Mouse (Mus musculus) common myeloid progenitor, adult 5-6 weeks (primary cell): ENCODE data around the gene Nlrp10. TPM values are rescaled to one million over a fixed set of nuclear protein-coding genes. Genes with fewer than 3 reads are reported as not detected.

Experiments used
- ATAC-seq: replicated peaks from 2 replicates; pipeline ENCODE4 v1.8.0; 2016; ENCODE audit warnings: low read depth, mild to moderate bottlenecking, moderate TSS enrichment, inconsistent platforms; ENCODE audit not compliant: poor library complexity, severe bottlenecking
- total RNA-seq: library from RNA; stranded (forward); fragments of 200-1000, 187-1606 nt; gene quantifications from 2 replicates; pipeline ENCODE4 v1.2.3, GENCODE M21; 2017

Gene Nlrp10
- total RNA-seq, 1 experiment from 2014 or later, result 2.6 TPM

DNA sequence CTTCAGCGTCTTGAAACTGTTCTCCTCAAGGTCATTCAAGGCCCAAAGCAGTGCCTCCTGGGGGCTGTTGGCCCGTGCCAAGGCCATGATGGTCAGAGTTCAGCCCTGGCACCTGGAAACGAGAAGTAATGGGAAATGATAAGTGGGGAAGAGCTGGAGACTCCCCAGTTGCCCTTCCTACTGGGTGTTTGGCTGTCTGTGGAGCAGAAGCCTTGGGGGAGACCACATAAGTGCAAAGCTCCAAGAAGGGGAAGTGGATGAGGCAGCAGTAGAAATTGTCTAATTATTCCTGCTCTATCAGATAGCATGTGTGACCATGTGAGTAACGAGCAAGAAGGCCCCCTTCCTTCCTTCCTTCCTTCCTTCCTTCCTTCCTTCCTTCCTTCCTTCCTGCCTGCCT is 2.9 kb downstream of the Nlrp10 start:
- ATAC-seq, result peak; percentile 80

- ATAC-seq, result no peak
Observed at GRCm38 (mm10) chr7:108903969-108904368, 26.0 kb downstream of the Nlrp10 start.

GRCm38 (mm10) chr7:108894320-108894719 is 35.7 kb downstream of the Nlrp10 start, which contains the start of gene Olfr519:
Gene Olfr519 (minus strand): TSS chr7:108894420.
- no peak for ATAC-seq

DNA sequence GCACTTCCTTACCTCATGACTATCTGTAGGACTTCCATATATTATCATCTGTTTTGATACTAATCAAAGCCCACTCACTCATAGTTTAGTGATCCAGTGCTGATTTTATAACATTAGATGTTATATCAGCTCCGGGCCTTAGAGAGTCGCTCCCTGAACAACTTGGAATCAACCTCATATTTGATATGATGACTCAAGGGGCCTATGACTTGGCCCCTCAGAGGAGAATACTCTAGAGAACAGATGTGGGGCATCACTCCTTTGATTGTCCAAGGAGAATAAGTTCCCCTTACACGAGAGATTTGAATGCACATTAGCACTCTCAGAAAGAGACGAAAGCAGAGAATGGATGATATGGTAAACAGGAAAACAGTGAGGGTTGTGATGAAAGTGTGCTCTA is 45.1 kb downstream of the Nlrp10 start, which contains the start of gene Olfr518:
TSS of gene Olfr518 (minus strand) at position 101 of the 400 bp plus-strand sequence.
- no peak for ATAC-seq

GRCm38 (mm10) chr7:108872279-108872678 is 57.7 kb downstream of the Nlrp10 start, which contains the start of gene Olfr517:
Gene Olfr517 (minus strand): TSS chr7:108872379.
- ATAC-seq, result no peak

Other genes starting within 250 kb of the Nlrp10 start
- not detected in 2 replicates for gene Olfr512, start 216.9 kb downstream of the Nlrp10 start, total RNA-seq
- gene Olfr513, start 179.2 kb downstream of the Nlrp10 start, total RNA-seq, result not detected in 2 replicates
- not detected in 2 replicates for gene Olfr514, start 104.2 kb downstream of the Nlrp10 start, total RNA-seq
- not detected in 2 replicates for gene Olfr516, start 79.6 kb downstream of the Nlrp10 start, total RNA-seq
- not detected in 2 replicates for gene Olfr517, start 57.8 kb downstream of the Nlrp10 start, total RNA-seq
- not detected in 2 replicates for gene Olfr518, start 45.2 kb downstream of the Nlrp10 start, total RNA-seq
- gene Olfr519, start 35.8 kb downstream of the Nlrp10 start, total RNA-seq, result not detected in 2 replicates
- 74.2 and 99.5 TPM in 2 replicates for gene Eif3f, start 4.2 kb upstream of the Nlrp10 start, total RNA-seq
- not detected in 2 replicates for gene Tub, start 20.2 kb upstream of the Nlrp10 start, total RNA-seq
- gene Ric3, start 153.2 kb upstream of the Nlrp10 start, total RNA-seq, result 1.6 and 3.1 TPM in 2 replicates
- 3.1 and 7.5 TPM in 2 replicates for gene Lmo1, start 245.0 kb upstream of the Nlrp10 start, total RNA-seq